Mouse (Mus musculus): ENCODE measurements around the gene Dab1. TPM values are rescaled to one million over a fixed set of nuclear protein-coding genes. Genes with fewer than 3 reads are reported as not detected.

Dab1 gene
- total RNA-seq, 2 experiments from 2014 or later = 0.21 TPM; not detected in 1

DNA sequence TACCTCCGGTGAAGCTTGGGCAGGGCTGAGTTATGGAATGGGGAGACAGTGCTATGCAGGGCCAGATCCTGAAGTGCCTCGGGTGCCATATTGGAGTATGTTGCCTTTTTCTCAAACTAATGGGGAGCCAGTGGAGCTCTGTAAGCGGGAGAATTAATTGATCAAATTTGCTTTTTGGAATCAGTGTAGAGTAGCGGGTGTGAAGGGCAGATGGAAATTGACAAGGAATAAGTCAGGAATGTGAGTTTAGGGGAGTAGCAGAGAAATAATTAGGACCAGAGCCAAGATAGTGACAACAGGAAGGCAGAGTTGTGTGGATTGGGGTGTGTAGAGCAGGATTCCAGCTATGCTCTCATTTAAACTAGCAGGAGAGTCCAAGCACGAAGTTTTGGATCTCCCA, 784.9 kb downstream of the Dab1 start:
- intact Hi-C loops (cut with DNase I; ENCODE audit: low total_unique reads) = no loop called here
- DNase-seq = no peak

- intact Hi-C loops (cut with DNase I; ENCODE audit: low total_unique reads) = no loop called here
- DNase-seq = no peak
Measured at GRCm38 (mm10) chr4:104410922-104411321, 791.8 kb downstream of the Dab1 start.

GRCm38 (mm10) chr4:104415482-104415881, 796.3 kb downstream of the Dab1 start:
- no peak for DNase-seq
- intact Hi-C loops (cut with DNase I; ENCODE audit: low total_unique reads) = no loop called here

DNA sequence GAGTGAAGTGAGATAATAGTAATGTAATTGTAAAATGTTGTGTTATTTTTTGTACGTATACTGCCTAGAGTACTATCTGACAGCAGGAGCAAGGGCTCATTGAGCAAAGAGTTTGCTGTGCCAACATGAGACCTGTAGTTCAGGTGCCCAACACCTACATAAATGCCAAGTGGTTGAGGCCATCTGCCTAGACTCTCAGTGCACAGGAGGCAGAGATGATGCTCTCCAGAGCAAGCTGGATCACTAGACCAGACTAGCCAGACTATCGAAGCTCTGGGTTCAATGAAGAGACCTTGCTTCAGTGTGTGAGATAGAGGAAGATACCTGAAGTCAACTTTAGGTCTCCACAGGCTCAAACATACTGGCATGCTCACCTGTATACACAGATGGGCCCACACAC, 799.2 kb downstream of the Dab1 start:
- intact Hi-C loops (cut with DNase I; ENCODE audit: low total_unique reads) = no loop called here

GRCm38 (mm10) chr4:104420983-104421680, 802.0 kb downstream of the Dab1 start:
- no peak for DNase-seq
- intact Hi-C loops (cut with DNase I; ENCODE audit: low total_unique reads) = no loop called here

More for the DNA sequence above, 799.2 kb downstream of the Dab1 start:
- no peak for DNase-seq

GRCm38 (mm10) chr4:104429127-104429526, 810.0 kb downstream of the Dab1 start:
- no peak for DNase-seq
- intact Hi-C loops (cut with DNase I; ENCODE audit: low total_unique reads) = no loop called here

DNA sequence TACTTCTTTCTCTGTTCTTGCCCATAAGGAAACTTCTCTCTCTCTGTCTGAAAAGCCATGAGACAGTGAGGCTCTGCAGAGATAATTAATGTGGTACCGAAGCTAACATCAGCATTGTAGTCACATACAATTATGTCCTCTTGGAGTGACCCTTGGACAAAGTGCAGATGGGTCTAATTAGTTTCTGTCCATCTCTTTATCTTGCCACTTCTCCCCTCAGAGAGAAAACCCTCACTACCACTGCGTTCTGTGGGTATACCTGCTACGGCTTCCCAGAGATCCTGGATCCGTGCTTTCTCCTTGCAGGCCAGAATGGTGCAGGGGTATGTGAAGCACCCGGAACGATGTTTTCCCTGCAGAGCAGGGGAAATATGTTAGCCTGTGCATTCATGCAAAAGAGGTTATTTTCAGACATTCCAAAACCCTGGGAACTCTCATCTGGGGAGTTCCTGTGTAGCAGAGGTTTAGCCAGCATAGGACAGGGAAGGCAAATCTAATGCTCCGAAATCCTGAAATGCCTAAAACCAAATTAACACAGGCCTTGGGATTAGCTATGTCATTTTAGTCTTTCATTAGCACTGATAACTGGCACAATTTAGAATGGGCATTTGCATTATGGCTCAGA, 812.2 kb downstream of the Dab1 start:
- intact Hi-C loops (cut with DNase I; ENCODE audit: low total_unique reads) = no loop called here
- DNase-seq = no peak

- intact Hi-C loops (cut with DNase I; ENCODE audit: low total_unique reads) = no loop called here
Measured at GRCm38 (mm10) chr4:104432150-104432549, 813.0 kb downstream of the Dab1 start.

GRCm38 (mm10) chr4:104435736-104436135, 816.6 kb downstream of the Dab1 start:
- intact Hi-C loops (cut with DNase I; ENCODE audit: low total_unique reads) = no loop called here
- DNase-seq = no peak

More at GRCm38 (mm10) chr4:104432150-104432549, 813.0 kb downstream of the Dab1 start:
- no peak for DNase-seq

GRCm38 (mm10) chr4:104436411-104436810, 817.3 kb downstream of the Dab1 start:
- DNase-seq = no peak
- intact Hi-C loops (cut with DNase I; ENCODE audit: low total_unique reads) = no loop called here

GRCm38 (mm10) chr4:104438730-104439129, 819.6 kb downstream of the Dab1 start:
- DNase-seq = no peak
- intact Hi-C loops (cut with DNase I; ENCODE audit: low total_unique reads) = no loop called here

GRCm38 (mm10) chr4:104439641-104440040, 820.5 kb downstream of the Dab1 start:
- DNase-seq = no peak
- intact Hi-C loops (cut with DNase I; ENCODE audit: low total_unique reads) = no loop called here

DNA sequence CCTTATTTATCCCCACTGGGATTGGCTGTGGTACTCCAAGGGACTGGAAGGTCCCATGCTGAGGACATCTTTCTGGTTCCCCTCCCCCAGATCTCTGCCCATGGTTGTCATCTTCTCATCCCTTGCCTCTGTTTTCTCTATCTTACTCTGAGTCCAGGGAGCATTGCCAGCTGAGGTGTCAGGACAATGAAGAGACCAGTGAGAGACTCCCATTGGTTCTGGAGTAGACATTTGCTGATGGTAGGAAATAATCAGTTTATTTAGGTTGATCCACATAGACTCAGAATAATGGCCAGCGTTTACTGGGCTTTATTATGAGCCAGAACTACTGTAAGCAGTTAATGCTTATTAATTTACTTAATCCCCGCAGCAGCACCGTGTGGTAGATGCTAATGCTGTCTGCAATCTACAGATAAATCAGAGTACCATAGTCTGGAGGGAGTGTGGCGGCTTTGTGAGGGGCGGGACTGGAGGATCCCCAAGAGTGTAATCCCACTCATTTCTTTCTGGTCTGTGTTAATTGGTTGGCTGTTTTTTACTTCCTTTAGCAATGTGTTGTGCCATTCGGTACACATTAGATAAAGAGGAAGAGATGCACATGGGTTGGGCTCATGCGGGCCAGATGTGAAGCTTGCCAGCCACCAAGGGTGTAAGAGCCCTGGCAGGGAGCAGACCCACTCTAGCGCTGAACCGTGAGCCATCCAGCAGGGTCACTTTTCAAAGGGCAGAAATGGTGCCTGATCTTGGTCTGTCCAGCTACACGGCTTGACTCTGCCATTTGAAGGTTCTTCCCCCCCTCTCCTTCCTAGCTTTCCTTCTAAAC, 824.0 kb downstream of the Dab1 start:
- intact Hi-C loops (cut with DNase I; ENCODE audit: low total_unique reads) = no loop called here
- no peak for DNase-seq

- no peak for DNase-seq
- intact Hi-C loops (cut with DNase I; ENCODE audit: low total_unique reads) = no loop called here
Measured at GRCm38 (mm10) chr4:104443775-104444174, 824.6 kb downstream of the Dab1 start.

- intact Hi-C loops (cut with DNase I; ENCODE audit: low total_unique reads) = no loop called here
- DNase-seq = no peak
Measured at GRCm38 (mm10) chr4:104444985-104445384, 825.8 kb downstream of the Dab1 start.

- intact Hi-C loops (cut with DNase I; ENCODE audit: low total_unique reads) = no loop called here
Measured at GRCm38 (mm10) chr4:104448199-104448598, 829.0 kb downstream of the Dab1 start.

GRCm38 (mm10) chr4:104450645-104451044, 831.5 kb downstream of the Dab1 start:
- DNase-seq = no peak
- intact Hi-C loops (cut with DNase I; ENCODE audit: low total_unique reads) = no loop called here

More at GRCm38 (mm10) chr4:104448199-104448598, 829.0 kb downstream of the Dab1 start:
- no peak for DNase-seq

- intact Hi-C loops (cut with DNase I; ENCODE audit: low total_unique reads) = no loop called here
- DNase-seq = peak; percentile 39
Measured at GRCm38 (mm10) chr4:104452587-104452986, 833.4 kb downstream of the Dab1 start.

DNA sequence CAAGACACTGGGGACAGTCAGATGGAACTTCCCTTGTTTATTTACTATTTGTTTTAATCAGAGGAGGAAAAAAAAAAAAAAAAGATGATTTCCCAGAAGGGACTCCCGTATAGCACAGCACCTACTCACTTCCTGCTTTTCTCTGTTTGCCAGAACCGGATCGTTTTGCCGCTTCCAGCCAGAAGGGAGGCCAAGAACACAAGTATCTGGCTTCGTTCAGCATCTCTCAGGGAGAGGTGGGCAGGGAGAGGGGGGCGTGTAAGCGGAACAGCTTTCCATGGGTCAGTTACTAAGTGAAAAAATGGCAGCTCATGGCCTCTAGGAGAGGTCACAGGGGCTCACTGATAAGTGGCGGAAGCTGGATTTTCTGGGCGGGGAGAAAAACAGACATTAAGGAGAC, 836.0 kb downstream of the Dab1 start:
- intact Hi-C loops (cut with DNase I; ENCODE audit: low total_unique reads) = no loop called here
- DNase-seq = no peak

DNA sequence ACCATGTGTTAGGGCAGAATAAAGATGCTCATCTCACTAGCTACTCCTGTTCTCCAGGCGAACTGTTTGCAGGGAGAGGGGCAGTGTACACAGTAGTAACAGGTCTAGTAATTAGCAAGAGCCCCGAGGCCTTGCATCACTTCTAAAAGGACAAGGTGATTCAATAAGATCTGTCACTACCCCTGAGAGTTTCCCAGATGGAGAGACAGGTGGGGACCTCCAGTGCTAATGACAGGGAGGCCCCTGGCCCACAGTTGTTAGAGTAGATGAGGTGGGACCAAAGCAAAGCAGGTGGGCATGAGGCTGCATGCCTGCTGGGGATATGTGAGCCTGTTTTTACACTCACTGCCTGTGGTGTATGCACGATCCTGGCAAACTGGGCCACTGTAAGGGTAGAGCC, 836.6 kb downstream of the Dab1 start:
- no peak for DNase-seq
- intact Hi-C loops (cut with DNase I; ENCODE audit: low total_unique reads) = no loop called here
